ENCODE assay signal across 16 mouse cellular contexts in genomic region chr5:135456515-135456914, GRCm38 (mm10).
DNase-seq lines count a peak whose midpoint lies in the region; TF ChIP-seq lines count a peak whose summit lies in the region.
"Had no signal": no experiment of that assay in that cellular context is flagged by ENCODE, and none has a peak within 500 bp of the region (broad histone marks: within the 10 kb centered on the region; RNA-seq: fewer than 3 reads in every experiment).

No protein-coding gene starts in this region.

- peaks cover 17% of the 10 kb centered on the region for H3K36me3 ChIP-seq in myocyte (ENCODE audit: control insufficient read depth, insufficient read depth)
- H3K36me3 ChIP-seq: G1E had no signal

- H3K27me3 ChIP-seq in myocyte (ENCODE audit: control insufficient read depth, insufficient read depth, insufficient read length), result no peaks in the 10 kb centered on the region
- H3K27me3 ChIP-seq: CH12.LX, Patski had no signal

- H3K4me3 ChIP-seq in myocyte, result no peak overlapping the region

- H3ac ChIP-seq in myocyte (ENCODE audit: control insufficient read depth, insufficient read length), result no peak overlapping the region

- no peak for TF ChIP-seq POLR2A in myocyte (IDR thresholded peaks at IDR 0.05; ENCODE audit: insufficient read length, low read depth)

- H3K4me2 ChIP-seq in myocyte (ENCODE audit: low read depth), result no peak overlapping the region

- H3K79me2 ChIP-seq in myocyte (ENCODE audit: control insufficient read depth, insufficient read depth), result no peaks in the 10 kb centered on the region

- DNase-seq in spleen, postnatal 10 days (ENCODE audit: low spot score in 2 of 2), result no peak
- DNase-seq: adrenal gland, adult 2 months; adrenal gland, adult 8-10 months; adrenal gland, postnatal 10 days; adrenal gland, postnatal 14 days; adrenal gland, postnatal 25 days; adrenal gland, postnatal 36 days; B cell, adult 2 months; cerebellum, adult 11 months; cerebellum, adult 11-12 months; cerebellum, adult 18-20 months; cerebellum, adult 2 months had no signal

TF ChIP-seq in myocyte, 11 proteins besides CTCF, POLR2A, EP300 and RAD21:
- TF ChIP-seq POLR2AphosphoS2 (IDR thresholded peaks at IDR 0.05; ENCODE audit: insufficient read length, low read depth), result no peak
- TF ChIP-seq MAX (IDR thresholded peaks at IDR 0.05; ENCODE audit: low read depth), result no peak
- no peak for TF ChIP-seq CEBPB (IDR thresholded peaks at IDR 0.05; ENCODE audit: insufficient read depth, poor library complexity, severe bottlenecking)
- TF ChIP-seq E2F4 (IDR thresholded peaks at IDR 0.05; ENCODE audit: insufficient read depth), result no peak
- TF ChIP-seq MYOG (IDR thresholded peaks at IDR 0.05; ENCODE audit: control insufficient read depth in 1 of 3, insufficient read depth in 1 of 3, insufficient read length in 2 of 3, low read depth in 2 of 3), result no peak
- TF ChIP-seq SRF (IDR thresholded peaks at IDR 0.05; ENCODE audit: control insufficient read depth, insufficient read length, low read depth), result no peak
- TF ChIP-seq REST (IDR thresholded peaks at IDR 0.05; ENCODE audit: insufficient read depth, insufficient read length), result no peak
- peak in 2 of 3 experiments; percentile 61 to 62 for TF ChIP-seq MYOD1 (IDR thresholded peaks at IDR 0.05; ENCODE audit: control insufficient read depth in 1 of 3, insufficient read length in 2 of 3, low read depth in 2 of 3)
TF ChIP-seq in myocyte: peak in this region for 1.
